Comparison of ENCODE assay signal across 8 mouse cellular contexts in genomic region chr2:181496281-181496680, GRCm38 (mm10). TPM values are rescaled to one million over a fixed set of nuclear protein-coding genes. Genes with fewer than 3 reads are reported as not detected.
DNase-seq lines count a peak whose midpoint lies in the region; ATAC-seq and TF ChIP-seq lines count a peak whose summit lies in the region.

No protein-coding gene starts in this region.

- peak; percentile 63; the same call in 1 of the 2 replicates for TF ChIP-seq EP300 in heart, adult 2 months (IDR thresholded peaks at IDR 0.05; ENCODE audit: insufficient read depth, low read depth, low read length)

- peak overlapping the region; percentile 62 for H3K4me3 ChIP-seq in heart, adult 2 months
- peak overlapping the region; percentile 54; the same call in 1 of the 2 replicates for H3K4me3 ChIP-seq in kidney, adult 2 months (ENCODE audit: insufficient read depth, low read depth, low read length)
- peak overlapping the region; percentile 73 for H3K4me3 ChIP-seq in midbrain, embryonic 16.5 days (ENCODE audit: low read depth, low read length)
- peak overlapping the region; percentile 96 for H3K4me3 ChIP-seq in stomach, embryonic 14.5 days (ENCODE audit: low read depth, low read length)

- peaks cover 3% of the 10 kb centered on the region for H3K4me1 ChIP-seq in heart, adult 2 months (ENCODE audit: control insufficient read depth, insufficient read depth, low read length)
- no peaks in the 10 kb centered on the region for H3K4me1 ChIP-seq in kidney, adult 2 months (ENCODE audit: control insufficient read depth, insufficient read depth, low read length)
- H3K4me1 ChIP-seq in midbrain, embryonic 16.5 days (ENCODE audit: control insufficient read depth, insufficient read depth, low read length), result peaks cover 15% of the 10 kb centered on the region
- peaks cover 9% of the 10 kb centered on the region; the same call in 1 of the 2 replicates for H3K4me1 ChIP-seq in stomach, embryonic 14.5 days (ENCODE audit: control insufficient read depth, insufficient read depth, low read length)

- peak; percentile 79 for TF ChIP-seq CTCF in heart, adult 2 months (IDR thresholded peaks at IDR 0.05)
- TF ChIP-seq CTCF in kidney, adult 2 months (conservative IDR thresholded peaks at IDR 0.05; ENCODE audit: insufficient read depth, insufficient read length, low read depth, low read length), result peak; percentile 77

- no peaks in the 10 kb centered on the region for H3K36me3 ChIP-seq in heart, adult 2 months (ENCODE audit: control insufficient read depth, insufficient read depth, low read length)
- H3K36me3 ChIP-seq in kidney, adult 2 months (ENCODE audit: control insufficient read depth, insufficient read depth, low read length), result peaks cover 2% of the 10 kb centered on the region; the same call in 1 of the 2 replicates
- peaks cover 3% of the 10 kb centered on the region; the same call in 1 of the 2 replicates for H3K36me3 ChIP-seq in midbrain, embryonic 16.5 days (ENCODE audit: control insufficient read depth, insufficient read depth, low read length)
- H3K36me3 ChIP-seq in stomach, embryonic 14.5 days (ENCODE audit: control insufficient read depth, insufficient read depth, low read length), result peaks cover 9% of the 10 kb centered on the region; the same call in 1 of the 2 replicates

- DNase-seq in 3T3-L1 (ENCODE audit: low read depth, low spot score), result peak; percentile 84
- peak; percentile 71 to 91 for DNase-seq in adrenal gland, adult (ENCODE audit: inconsistent age in 2 of 2, low spot score in 1 of 2)
- peak; percentile 70 for DNase-seq in embryo, embryonic 9.5 days (ENCODE audit: extremely low spot score)
- DNase-seq in heart, adult 2 months, result peak; percentile 63 to 71
- DNase-seq in kidney, adult 2 months, result peak; percentile 74
- peak; percentile 77 for DNase-seq in liver

- no peaks in the 10 kb centered on the region for H3K27me3 ChIP-seq in heart, adult 2 months (ENCODE audit: control insufficient read depth, insufficient read depth, low read length)
- H3K27me3 ChIP-seq in kidney, adult 2 months (replicated peaks; ENCODE audit: control insufficient read depth, insufficient read depth, low read length), result no peaks in the 10 kb centered on the region
- H3K27me3 ChIP-seq in midbrain, embryonic 16.5 days (ENCODE audit: control insufficient read depth, insufficient read depth, low read depth, low read length), result no peaks in the 10 kb centered on the region
- no peaks in the 10 kb centered on the region for H3K27me3 ChIP-seq in stomach, embryonic 14.5 days (ENCODE audit: control insufficient read depth, insufficient read depth, low read length)

- H3K9ac ChIP-seq in heart, adult 2 months (ENCODE audit: low read depth, low read length), result peak overlapping the region; percentile 29; the same call in 1 of the 2 replicates
- peak overlapping the region; percentile 57 for H3K9ac ChIP-seq in midbrain, embryonic 16.5 days (ENCODE audit: low read depth, low read length)
- 0 out of 2 replicates have a peak overlapping the region, but pooled peaks have one; percentile 89 for H3K9ac ChIP-seq in stomach, embryonic 14.5 days (replicated peaks; ENCODE audit: low read depth, low read length)

- peak; percentile 77 for ATAC-seq in midbrain, embryonic 16.5 days
- peak; percentile 51; the same call in 1 of the 2 replicates for ATAC-seq in stomach, embryonic 14.5 days (ENCODE audit: insufficient number of reproducible peaks, insufficient read depth, low FRiP score, low read depth)

- H3K27ac ChIP-seq in heart, adult 2 months, result peak overlapping the region; percentile 94
- H3K27ac ChIP-seq in kidney, adult 2 months (ENCODE audit: insufficient read depth, low read depth, low read length), result peak overlapping the region; percentile 82
- peak overlapping the region; percentile 71 for H3K27ac ChIP-seq in midbrain, embryonic 16.5 days (ENCODE audit: low read length)
- peak overlapping the region; percentile 94; the same call in 1 of the 2 replicates for H3K27ac ChIP-seq in stomach, embryonic 14.5 days (ENCODE audit: low read length)

- no peaks in the 10 kb centered on the region for H3K79me2 ChIP-seq in heart, adult 2 months (replicated peaks; ENCODE audit: control insufficient read depth, insufficient read depth, low read length)

- H3K9me3 ChIP-seq in midbrain, embryonic 16.5 days (replicated peaks; ENCODE audit: control insufficient read depth, low read length, poor library complexity, severe bottlenecking), result no peaks in the 10 kb centered on the region
- H3K9me3 ChIP-seq in stomach, embryonic 14.5 days (ENCODE audit: control insufficient read depth, low read depth, low read length), result no peaks in the 10 kb centered on the region

- peak overlapping the region; percentile 62 for H3K4me2 ChIP-seq in midbrain, embryonic 16.5 days (ENCODE audit: low read length)
- peak overlapping the region; percentile 57 for H3K4me2 ChIP-seq in stomach, embryonic 14.5 days (replicated peaks; ENCODE audit: low read depth, low read length)

- no peak for TF ChIP-seq POLR2A in heart, adult 2 months (IDR thresholded peaks at IDR 0.05; ENCODE audit: insufficient read depth, low read depth, low read length)
- no peak for TF ChIP-seq POLR2A in kidney, adult 2 months (IDR thresholded peaks at IDR 0.05; ENCODE audit: low read depth, low read length)

- intact Hi-C loops in heart, adult 2 months (cut with DNase I), result loop anchor here (1.0 to 2.0 kb wide), 3 partner anchors 23 to 104 kb away; partner anchors contain the start of gene Zbtb46

- WGBS in heart, adult 2 months, result 10% methylated on average over 8 of the region's 8 CpGs
- 9% methylated on average over 8 of the region's 8 CpGs for WGBS in kidney, adult 2 months
- 11% methylated on average over 8 of the region's 8 CpGs for WGBS in midbrain, embryonic 16.5 days
- WGBS in stomach, embryonic 14.5 days, result 15% methylated on average over 8 of the region's 8 CpGs

RNA-seq across cellular contexts. Expression of gene Tpd52l2, which starts 0.7 kb away (rescaled TPM):
- 10 to 100 TPM; 56.8 to 58.7 TPM for total RNA-seq in heart, adult 2 months (2021)
- 61.1 and 93.6 TPM in 2 replicates for polyA plus RNA-seq in heart, adult 2 months (2012; rRNA removed)
- polyA plus RNA-seq in kidney, adult 2 months (2012; rRNA removed), result 35.2 and 41.5 TPM in 2 replicates
- 105 and 109 TPM in 2 replicates for polyA plus RNA-seq in midbrain, embryonic 16.5 days (2015; fragmentation: Nextera tagmentation; extraction: Ambion mirVana)
- 175 and 178 TPM in 2 replicates for polyA plus RNA-seq in stomach, embryonic 14.5 days (2014; fragmentation: Nextera tagmentation; extraction: Ambion mirVana)

RNA-seq across cellular contexts. Expression of gene Abhd16b, which starts 3.3 kb away (rescaled TPM):
- not detected for total RNA-seq in heart, adult 2 months (2021)
- not detected in 2 replicates for polyA plus RNA-seq in heart, adult 2 months (2012; rRNA removed)
- polyA plus RNA-seq in kidney, adult 2 months (2012; rRNA removed), result not detected in 2 replicates
- polyA plus RNA-seq in midbrain, embryonic 16.5 days (2015; fragmentation: Nextera tagmentation; extraction: Ambion mirVana), result not detected in 2 replicates
- 0.27 and 0.38 TPM in 2 replicates for polyA plus RNA-seq in stomach, embryonic 14.5 days (2014; fragmentation: Nextera tagmentation; extraction: Ambion mirVana)

RNA-seq across cellular contexts. Expression of gene Dnajc5, which starts 24.0 kb away (rescaled TPM):
- 10 to 100 TPM; 62.3 to 71.5 TPM for total RNA-seq in heart, adult 2 months (2021)
- 43.4 and 68.9 TPM in 2 replicates for polyA plus RNA-seq in heart, adult 2 months (2012; rRNA removed)
- polyA plus RNA-seq in kidney, adult 2 months (2012; rRNA removed), result 55.5 and 65.1 TPM in 2 replicates
- polyA plus RNA-seq in midbrain, embryonic 16.5 days (2015; fragmentation: Nextera tagmentation; extraction: Ambion mirVana), result 291 and 302 TPM in 2 replicates
- polyA plus RNA-seq in stomach, embryonic 14.5 days (2014; fragmentation: Nextera tagmentation; extraction: Ambion mirVana), result 78.8 and 83.1 TPM in 2 replicates

RNA-seq across cellular contexts. Expression of gene Zbtb46, which starts 37.1 kb away (rescaled TPM):
- 10 to 100 TPM; 10.7 to 13.2 TPM for total RNA-seq in heart, adult 2 months (2021)
- polyA plus RNA-seq in heart, adult 2 months (2012; rRNA removed), result 8.3 and 14.9 TPM in 2 replicates
- polyA plus RNA-seq in kidney, adult 2 months (2012; rRNA removed), result 7.7 and 8.0 TPM in 2 replicates
- polyA plus RNA-seq in midbrain, embryonic 16.5 days (2015; fragmentation: Nextera tagmentation; extraction: Ambion mirVana), result 21.6 and 26.2 TPM in 2 replicates
- 9.1 and 9.5 TPM in 2 replicates for polyA plus RNA-seq in stomach, embryonic 14.5 days (2014; fragmentation: Nextera tagmentation; extraction: Ambion mirVana)

Comparison
In these comparisons a context has a peak if more than half of its experiments do, and no peak if none do; other contexts are left out.
1. Peak in every context shown above with its lines: DNase-seq, ATAC-seq, H3K4me3 ChIP-seq and H3K27ac ChIP-seq.
2. H3K9ac ChIP-seq: peak in every context shown above with its lines; median percentile 89 in stomach, embryonic 14.5 days; 57 in midbrain, embryonic 16.5 days; 29 in heart, adult 2 months.